Mouse (Mus musculus) ES-E14 (cell line): ENCODE measurements around the gene Tmtc4. TPM values are rescaled to one million over a fixed set of nuclear protein-coding genes. Genes with fewer than 3 reads are reported as not detected.

Experiments
- DNase-seq: peaks from one replicate; pipeline ENCODE4 v3.0.0-alpha.2; 2013; ENCODE audit warnings: low read depth, low spot score
- H3K27ac ChIP-seq: 2 replicates; pipeline ENCODE4 v1.5.1; 2012; ENCODE audit warnings: low read depth, mild to moderate bottlenecking, low read length, moderate library complexity, mixed read lengths; ENCODE audit not compliant: poor library complexity, insufficient read depth, severe bottlenecking
- H3K36me3 ChIP-seq: 2 replicates; pipeline ENCODE4 v1.6.1; 2012; ENCODE audit warnings: mild to moderate bottlenecking, low read length, moderate library complexity, mixed read lengths; ENCODE audit not compliant: control insufficient read depth, poor library complexity, insufficient read depth, severe bottlenecking
- H3K4me1 ChIP-seq, 2 experiments: fragments of 150-350 bp in 1 of 2; sonication (generic) in 1 of 2; 2 replicates each; pipeline ENCODE4 v1.6.1; 2012; ENCODE audit warnings: low read length in 2 of 2, mild to moderate bottlenecking in 1 of 2, mixed read lengths in 1 of 2; ENCODE audit not compliant: control insufficient read depth in 2 of 2, insufficient read depth in 2 of 2, poor library complexity in 1 of 2
- H3K4me3 ChIP-seq, 2 experiments: fragments of 150-350 bp in 1 of 2; sonication (generic) in 1 of 2; 2 replicates each; pipeline ENCODE4 v1.5.1; 2012; ENCODE audit warnings: low read length in 2 of 2, low read depth in 1 of 2, mild to moderate bottlenecking in 1 of 2, mixed read lengths in 1 of 2; ENCODE audit not compliant: insufficient read depth in 1 of 2, poor library complexity in 1 of 2, severe bottlenecking in 1 of 2
- H3K9ac ChIP-seq: 2 replicates; pipeline ENCODE4 v1.6.1; 2012; ENCODE audit warnings: low read depth, mild to moderate bottlenecking, low read length, mixed read lengths; ENCODE audit not compliant: poor library complexity, insufficient read depth, severe bottlenecking
- H3K9me3 ChIP-seq: fragments of 150-350 bp; sonication (generic); 2 replicates; pipeline ENCODE4 v1.6.1; 2012; ENCODE audit warnings: low read depth, mild to moderate bottlenecking, low read length; ENCODE audit not compliant: control insufficient read depth, insufficient read depth
- CHD2 ChIP-seq: IDR thresholded peaks from 2 replicates; pipeline ENCODE4 v1.6.1; 2014; ENCODE audit warnings: mild to moderate bottlenecking, low read depth, low read length, inconsistent platforms
- HCFC1 ChIP-seq: IDR thresholded peaks from 2 replicates; pipeline ENCODE4 v1.6.1; 2012; ENCODE audit warnings: low read length, inconsistent platforms, borderline replicate concordance; ENCODE audit not compliant: insufficient read depth
- MAFK ChIP-seq: IDR thresholded peaks from 2 replicates; pipeline ENCODE4 v1.6.1; 2014; ENCODE audit warnings: mild to moderate bottlenecking, low read depth, low read length, inconsistent platforms; ENCODE audit not compliant: insufficient read depth
- ZC3H11A ChIP-seq: IDR thresholded peaks from 2 replicates; pipeline ENCODE4 v1.6.1; 2012; ENCODE audit warnings: low read depth, mild to moderate bottlenecking, inconsistent platforms, low read length, borderline replicate concordance
- ZNF384 ChIP-seq: IDR thresholded peaks from 2 replicates; pipeline ENCODE4 v1.6.1; 2012; ENCODE audit warnings: low read depth, low read length, inconsistent platforms
- in situ Hi-C, 2 experiments: fragments of 600-800 bp; cut with MboI; formaldehyde crosslinking; loops; one replicate each; pipeline ENCODE4 v1.15.1; 2025; ENCODE audit warnings: low sequenced_read_pairs in 2 of 2, inconsistent platforms in 1 of 2; ENCODE audit not compliant: unreplicated experiment in 2 of 2
- total RNA-seq: library from RNA; depleted of rRNA; stranded (reverse); fragments of 300-350 nt; gene quantifications from 2 replicates; pipeline ENCODE4 v1.2.3, GENCODE M21; 2012; rRNA removed

Gene Tmtc4
- total RNA-seq, 1 experiment: 9.6 TPM

GRCm38 (mm10) chr14:122872612-122873011 is 111.2 kb downstream of the Tmtc4 start:
- Histone ChIP-seq H3K9me3 (no peaks in the 10 kb centered on the region), H3K27ac (no peak overlapping the region), H3K9ac (no peak overlapping the region), H3K4me3 (no peak overlapping the region), H3K4me1 (no peaks in the 10 kb centered on the region), H3K36me3 (no peaks in the 10 kb centered on the region)
- TF ChIP-seq ZNF384: no peak
- TF ChIP-seq HCFC1: no peak
- peak; percentile 80 for TF ChIP-seq MAFK
- in situ Hi-C loops: no loop called here
- no peak for DNase-seq

- TF ChIP-seq ZC3H11A (no peak), HCFC1 (no peak), MAFK (no peak), CHD2 (no peak), ZNF384 (no peak)
- Histone ChIP-seq H3K4me1 (no peaks in the 10 kb centered on the region), H3K9ac (no peak overlapping the region), H3K36me3 (no peaks in the 10 kb centered on the region), H3K27ac (no peak overlapping the region), H3K4me3 (no peak overlapping the region), H3K9me3 (no peaks in the 10 kb centered on the region)
- in situ Hi-C loops: no loop called here
- no peak for DNase-seq
These were observed 111.8 kb downstream of the Tmtc4 start for GRCm38 (mm10) chr14:122871841-122872580.

GRCm38 (mm10) chr14:122869831-122870230 is 114.0 kb downstream of the Tmtc4 start:
- Histone ChIP-seq H3K9ac (no peak overlapping the region), H3K4me3 (no peak overlapping the region), H3K27ac (no peak overlapping the region), H3K9me3 (no peaks in the 10 kb centered on the region), H3K4me1 (no peaks in the 10 kb centered on the region), H3K36me3 (no peaks in the 10 kb centered on the region)
- TF ChIP-seq HCFC1 (no peak), MAFK (0 out of 2 replicates have a peak, but pooled peaks have one; percentile 4)
- no peak for DNase-seq
- in situ Hi-C loops: no loop called here

Other genes starting within 250 kb of the Tmtc4 start
- gene Ggact, start 70.3 kb downstream of the Tmtc4 start, total RNA-seq: 13.6 and 17.4 TPM in 2 replicates